Mouse (Mus musculus) kidney, postnatal 0 days (tissue): ENCODE data around the gene Gse1. TPM values are rescaled to one million over a fixed set of nuclear protein-coding genes. Genes with fewer than 3 reads are reported as not detected.

Experiments
- ATAC-seq: fragments of 200-750 bp; cut with Nextera tagmentation; replicated peaks from 2 replicates; pipeline ENCODE4 v1.8.0; 2017; ENCODE audit warnings: low read depth, moderate number of reproducible peaks, moderate TSS enrichment, moderate library complexity; ENCODE audit not compliant: low FRiP score
- DNase-seq: peaks from one replicate; pipeline ENCODE4 v3.0.0-alpha.2; 2016; ENCODE audit warnings: low spot score
- H3K27ac ChIP-seq: fragments of 300-500 bp; sonication (generic); 2 replicates; pipeline ENCODE4 v1.5.1; 2014; ENCODE audit warnings: mild to moderate bottlenecking
- H3K27me3 ChIP-seq: fragments of 300-500 bp; sonication (generic); 2 replicates; pipeline ENCODE4 v1.6.1; 2014; ENCODE audit warnings: low read length, mixed read lengths; ENCODE audit not compliant: insufficient read depth
- H3K36me3 ChIP-seq: fragments of 300-500 bp; sonication (generic); 2 replicates; pipeline ENCODE4 v1.6.1; 2014; ENCODE audit warnings: low read length, mixed read lengths; ENCODE audit not compliant: insufficient read depth
- H3K4me1 ChIP-seq: fragments of 300-500 bp; sonication (generic); replicated peaks from 2 replicates; pipeline ENCODE4 v1.6.1; 2014; ENCODE audit warnings: antibody characterized with exemption, low read length, mixed read lengths; ENCODE audit not compliant: insufficient read depth
- H3K4me2 ChIP-seq: fragments of 300-500 bp; sonication (generic); 2 replicates; pipeline ENCODE4 v1.6.1; 2014; ENCODE audit warnings: mild to moderate bottlenecking, low read length, moderate library complexity, mixed read lengths
- H3K4me3 ChIP-seq: fragments of 300-500 bp; sonication (generic); replicated peaks from 2 replicates; pipeline ENCODE4 v1.5.1; 2014; ENCODE audit warnings: low read depth, low read length
- H3K9ac ChIP-seq: fragments of 300-500 bp; sonication (generic); 2 replicates; pipeline ENCODE4 v1.6.1; 2014; ENCODE audit warnings: low read depth, low read length
- H3K9me3 ChIP-seq: fragments of 300-500 bp; sonication (generic); replicated peaks from 2 replicates; pipeline ENCODE4 v1.6.1; 2016; ENCODE audit warnings: low read length, inconsistent platforms, mixed read lengths
- CTCF ChIP-seq: IDR thresholded peaks from 2 replicates; pipeline ENCODE4 v1.5.1; 2016; ENCODE audit warnings: antibody characterized with exemption, low read depth, mild to moderate bottlenecking, moderate library complexity
- WGBS: fragments of 180-500 bp; shearing (Covaris S2); extraction: QIAGEN DNeasy Blood & Tissue Kit; methylation state at CpG from one replicate; pipeline ENCODE4 v1.1.7; 2014; 5-methylcytosine and 5-hydroxymethylcytosine counted together
- polyA plus RNA-seq: library from polyadenylated mRNA; unstranded; fragments of >200 nt; fragmentation: Nextera tagmentation; extraction: Ambion mirVana; gene quantifications from 2 replicates; pipeline ENCODE4 v1.2.1, GENCODE M21; 2015

Gse1 gene
- polyA plus RNA-seq, 1 experiment from 2014 or later: 8.4 TPM

GRCm38 (mm10) chr8:120334878-120335261 lies 106.6 kb downstream of the Gse1 start:
- H3K27ac ChIP-seq: peak overlapping the region; percentile 57; the same call in 1 of the 2 replicates
- 19% methylated on average over 5 of the region's 5 CpGs for WGBS
- H3K27me3 ChIP-seq: no peaks in the 10 kb centered on the region
- no peak overlapping the region; the same call in 1 of the 2 replicates for H3K4me2 ChIP-seq
- no peaks in the 10 kb centered on the region for H3K36me3 ChIP-seq
- DNase-seq (peak; percentile 67), ATAC-seq (no peak)
- no peaks in the 10 kb centered on the region for H3K9me3 ChIP-seq
- H3K4me1 ChIP-seq: peaks cover 30% of the 10 kb centered on the region
- TF ChIP-seq CTCF: no peak
- H3K9ac ChIP-seq: no peak overlapping the region
- no peak overlapping the region for H3K4me3 ChIP-seq

GRCm38 (mm10) chr8:120335262-120336086 lies 107.2 kb downstream of the Gse1 start:
- no peak overlapping the region for H3K4me3 ChIP-seq
- no peak overlapping the region for H3K9ac ChIP-seq
- ATAC-seq: no peak
- H3K4me2 ChIP-seq: peak overlapping the region; percentile 39
- peak overlapping the region; percentile 57; the same call in 1 of the 2 replicates for H3K27ac ChIP-seq
- H3K9me3 ChIP-seq: no peaks in the 10 kb centered on the region
- TF ChIP-seq CTCF: no peak
- H3K4me1 ChIP-seq: peaks cover 33% of the 10 kb centered on the region
- peak; percentile 37 for DNase-seq
- H3K27me3 ChIP-seq: no peaks in the 10 kb centered on the region
- 19% methylated on average over 17 of the region's 17 CpGs for WGBS
- no peaks in the 10 kb centered on the region for H3K36me3 ChIP-seq

- H3K27me3 ChIP-seq: no peaks in the 10 kb centered on the region
- no peak overlapping the region for H3K9ac ChIP-seq
- H3K27ac ChIP-seq: no peak overlapping the region
- no peaks in the 10 kb centered on the region for H3K36me3 ChIP-seq
- DNase-seq (no peak), ATAC-seq (no peak)
- H3K4me1 ChIP-seq: peaks cover 33% of the 10 kb centered on the region
- 12% methylated on average over 9 of the region's 9 CpGs for WGBS
- no peak for TF ChIP-seq CTCF
- no peak overlapping the region for H3K4me3 ChIP-seq
- H3K9me3 ChIP-seq: no peaks in the 10 kb centered on the region
- peak overlapping the region; percentile 39; the same call in 1 of the 2 replicates for H3K4me2 ChIP-seq
Observed at GRCm38 (mm10) chr8:120336087-120336380, 107.8 kb downstream of the Gse1 start.

GRCm38 (mm10) chr8:120336909-120337555 lies 108.8 kb downstream of the Gse1 start:
- TF ChIP-seq CTCF: no peak
- no peak for ATAC-seq
- H3K4me3 ChIP-seq: no peak overlapping the region
- 74% methylated on average over 5 of the region's 5 CpGs for WGBS
- no peaks in the 10 kb centered on the region for H3K27me3 ChIP-seq
- H3K9me3 ChIP-seq: no peaks in the 10 kb centered on the region
- no peak for DNase-seq
- H3K36me3 ChIP-seq: no peaks in the 10 kb centered on the region
- no peak overlapping the region for H3K27ac ChIP-seq
- peaks cover 33% of the 10 kb centered on the region for H3K4me1 ChIP-seq
- H3K4me2 ChIP-seq: no peak overlapping the region
- H3K9ac ChIP-seq: no peak overlapping the region

- Histone ChIP-seq H3K27ac (no peak overlapping the region), H3K4me1 (peaks cover 32% of the 10 kb centered on the region), H3K27me3 (no peaks in the 10 kb centered on the region), H3K4me2 (no peak overlapping the region), H3K9ac (no peak overlapping the region), H3K4me3 (no peak overlapping the region), H3K9me3 (no peaks in the 10 kb centered on the region), H3K36me3 (no peaks in the 10 kb centered on the region)
- no peak for TF ChIP-seq CTCF
- WGBS: 62% methylated on average over 5 of the region's 5 CpGs
- ATAC-seq (no peak), DNase-seq (no peak)
Observed at GRCm38 (mm10) chr8:120337627-120338026, 109.4 kb downstream of the Gse1 start.

DNA sequence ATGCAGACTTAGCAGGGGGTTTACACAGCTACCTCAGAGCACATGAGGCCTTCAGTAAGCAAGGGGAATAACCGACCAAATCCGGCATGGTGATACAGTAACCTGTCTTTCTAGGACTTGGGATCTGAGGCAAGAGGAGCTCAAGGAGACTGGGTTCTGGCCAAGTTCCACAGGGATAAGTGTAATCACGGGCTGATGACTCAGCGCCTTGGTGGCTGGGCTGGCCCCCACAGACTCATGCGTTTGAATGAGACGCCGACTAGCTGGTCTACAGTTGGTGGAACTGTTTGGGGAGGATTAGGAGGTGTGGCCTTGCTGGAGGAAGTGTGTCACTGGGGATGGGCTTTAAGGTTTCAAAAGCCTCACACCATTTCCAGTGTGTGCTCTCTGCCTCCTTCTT lies 110.4 kb downstream of the Gse1 start:
- H3K27me3 ChIP-seq: no peaks in the 10 kb centered on the region
- H3K9ac ChIP-seq: no peak overlapping the region
- H3K36me3 ChIP-seq: no peaks in the 10 kb centered on the region
- H3K4me3 ChIP-seq: no peak overlapping the region
- H3K4me2 ChIP-seq: no peak overlapping the region
- no peaks in the 10 kb centered on the region for H3K9me3 ChIP-seq
- peaks cover 28% of the 10 kb centered on the region for H3K4me1 ChIP-seq
- ATAC-seq: no peak
- DNase-seq: no peak
- H3K27ac ChIP-seq: no peak overlapping the region
- TF ChIP-seq CTCF: no peak
- WGBS: 90% methylated on average over 7 of the region's 7 CpGs
